Mouse (Mus musculus) B cell, adult 2 months (primary cell): ENCODE measurements around the gene Rbm8a.

ENCODE experiments used
- DNase-seq, 2 experiments: peaks; one replicate each; pipeline ENCODE4 v3.0.0; 2022

The Rbm8a gene

DNA sequence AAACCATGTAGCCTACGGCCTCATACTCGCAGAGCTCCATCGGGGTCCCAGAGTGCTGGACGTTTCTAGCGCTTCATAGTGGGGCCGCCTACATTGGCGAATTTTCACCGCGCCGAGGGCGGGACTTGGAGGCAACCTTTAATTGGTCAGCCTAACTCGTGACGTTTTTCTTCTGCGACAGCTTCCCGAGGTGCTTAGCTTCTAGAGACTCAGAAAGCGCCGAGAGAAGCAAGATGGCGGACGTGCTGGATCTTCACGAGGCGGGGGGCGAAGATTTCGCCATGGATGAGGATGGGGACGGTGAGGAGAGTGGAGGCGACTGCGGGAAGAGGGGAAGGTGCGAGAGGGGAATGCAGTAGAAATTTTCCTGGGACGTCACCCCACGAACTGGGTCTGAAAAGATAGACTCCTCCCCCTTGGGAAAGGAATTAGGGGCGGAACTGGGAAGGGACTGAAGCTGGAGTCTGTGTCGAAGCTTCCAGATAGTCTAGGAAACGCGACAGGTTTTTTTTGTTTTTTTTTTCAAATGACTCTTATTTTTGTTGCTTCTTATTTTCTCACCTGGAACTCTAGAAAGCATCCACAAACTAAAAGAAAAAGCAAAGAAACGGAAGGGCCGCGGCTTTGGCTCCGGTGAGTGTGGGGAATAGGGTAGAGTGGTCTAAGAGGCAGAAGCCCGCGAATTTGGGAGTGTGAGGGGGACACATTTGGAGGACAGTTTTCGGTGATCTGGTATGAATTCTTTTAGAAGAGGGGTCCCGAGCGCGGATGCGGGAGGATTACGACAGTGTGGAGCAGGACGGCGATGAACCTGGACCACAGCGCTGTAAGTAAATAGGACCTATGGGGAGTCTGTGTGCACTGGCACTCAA is at the start of gene Rbm8a:
TSS of gene Rbm8a (plus strand) at position 205 of the 872 bp plus-strand sequence.
- DNase-seq: peak; percentile 94 to 95

DNA sequence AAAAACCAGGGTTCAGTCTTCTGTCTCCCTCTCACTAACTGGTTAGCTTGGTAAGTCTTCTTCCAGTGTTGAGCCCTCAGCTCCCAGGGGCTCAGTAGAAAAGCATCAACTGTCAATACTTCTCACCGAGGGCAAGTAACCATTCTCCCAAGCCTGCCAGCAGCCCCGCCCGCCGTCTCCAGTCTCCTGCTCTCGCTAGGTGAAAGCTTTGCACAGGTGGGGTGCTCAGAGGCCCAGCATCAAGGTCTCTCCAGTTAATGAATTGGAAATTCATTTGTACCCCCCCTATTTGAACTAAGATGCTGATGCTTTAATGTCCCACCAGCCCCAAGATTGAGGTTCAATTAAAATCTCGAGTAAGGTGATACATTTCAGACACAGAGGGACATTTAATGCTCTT is 48.6 kb upstream of the Rbm8a start:
- no peak for DNase-seq

DNA sequence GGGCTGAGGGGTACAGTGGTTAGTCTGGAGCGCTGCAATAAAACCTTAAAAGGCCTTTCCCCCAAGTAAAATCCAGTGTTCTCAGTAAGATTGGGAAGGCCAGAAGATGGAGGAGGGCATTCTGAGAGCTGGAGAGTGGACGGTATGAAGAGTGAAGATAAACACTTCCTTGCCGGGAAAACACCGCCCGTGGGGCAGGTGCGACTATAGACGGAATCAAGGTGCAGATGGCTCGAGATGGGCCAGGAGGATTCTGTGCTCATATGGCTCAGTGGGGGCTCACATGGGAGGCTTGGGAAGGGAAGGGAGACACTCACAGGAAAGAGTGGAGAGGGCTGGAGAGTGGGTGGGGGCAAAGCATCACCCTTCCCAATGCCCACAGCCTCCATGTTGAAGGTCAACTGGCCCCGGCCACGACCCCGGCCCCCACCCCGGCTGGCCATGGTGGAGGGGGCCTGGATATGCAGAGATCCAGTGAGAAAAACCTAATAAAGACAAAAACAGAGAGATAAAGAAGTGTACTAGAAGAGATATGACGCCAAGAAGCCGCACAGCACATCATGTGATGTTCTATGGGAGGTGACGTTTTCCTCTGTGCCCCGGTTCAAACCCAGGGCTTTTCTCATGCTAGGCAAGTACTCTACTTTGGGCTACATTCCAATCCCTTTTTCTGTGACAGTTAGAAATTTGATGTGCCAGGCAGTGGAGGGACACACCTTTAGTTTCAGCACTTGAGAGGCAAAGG is 47.8 kb upstream of the Rbm8a start:
- DNase-seq: no peak

DNA sequence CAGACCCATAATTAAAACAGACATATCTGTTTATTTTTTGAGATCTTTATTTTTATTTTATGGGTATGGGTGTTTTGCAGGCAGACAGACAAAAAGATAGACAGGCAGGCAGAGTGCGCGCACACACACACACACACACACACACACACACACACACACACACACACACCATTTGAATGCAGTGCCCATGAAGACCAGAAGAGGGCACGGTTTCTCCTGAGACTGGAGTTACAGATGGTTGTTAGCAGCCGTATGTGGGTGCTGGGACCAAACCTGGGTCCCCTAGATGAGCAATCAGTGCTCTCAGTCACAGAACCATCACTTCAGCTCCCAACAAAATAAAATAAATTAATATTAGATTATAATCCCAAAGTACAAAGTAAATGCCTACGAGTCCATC is 46.3 kb upstream of the Rbm8a start:
- DNase-seq: no peak

DNA sequence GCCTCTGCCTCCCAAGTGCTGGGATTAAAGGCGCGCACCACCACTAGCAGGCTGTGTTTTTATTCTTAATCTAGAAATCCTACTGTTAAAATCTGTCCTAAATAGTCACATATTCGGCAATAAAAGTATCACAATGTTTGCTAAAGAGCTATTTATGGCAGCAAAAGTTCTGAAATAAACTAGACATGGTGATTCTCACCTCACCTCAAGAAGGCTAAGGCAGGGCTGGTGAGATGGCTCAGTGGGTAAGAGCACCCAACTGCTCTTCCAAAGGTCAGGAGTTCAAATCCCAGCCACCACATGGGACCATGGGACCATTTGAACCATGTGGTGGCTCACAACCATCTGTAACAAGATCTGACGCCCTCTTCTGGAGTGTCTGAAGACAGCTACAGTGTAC is 39.1 kb upstream of the Rbm8a start:
- no peak for DNase-seq

DNA sequence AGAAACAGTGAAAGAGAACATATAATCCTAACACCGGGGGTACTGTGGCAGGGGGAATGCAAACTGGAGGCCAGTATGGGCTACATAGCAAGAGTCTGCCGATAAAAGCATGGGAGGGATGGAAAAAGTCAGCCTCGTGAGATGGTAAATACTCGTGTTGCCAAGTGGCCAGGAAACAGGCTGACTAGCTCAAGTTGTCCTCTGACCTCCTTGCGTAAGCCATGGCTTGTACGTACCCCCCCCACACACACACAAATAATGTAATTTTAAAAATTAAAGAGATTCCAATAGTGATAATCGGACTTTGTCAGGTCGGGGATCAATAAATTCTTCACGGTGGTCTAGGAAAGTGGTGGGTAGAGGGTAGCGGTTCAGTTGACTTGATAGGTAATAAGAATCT is 36.4 kb upstream of the Rbm8a start:
- DNase-seq: no peak

DNA sequence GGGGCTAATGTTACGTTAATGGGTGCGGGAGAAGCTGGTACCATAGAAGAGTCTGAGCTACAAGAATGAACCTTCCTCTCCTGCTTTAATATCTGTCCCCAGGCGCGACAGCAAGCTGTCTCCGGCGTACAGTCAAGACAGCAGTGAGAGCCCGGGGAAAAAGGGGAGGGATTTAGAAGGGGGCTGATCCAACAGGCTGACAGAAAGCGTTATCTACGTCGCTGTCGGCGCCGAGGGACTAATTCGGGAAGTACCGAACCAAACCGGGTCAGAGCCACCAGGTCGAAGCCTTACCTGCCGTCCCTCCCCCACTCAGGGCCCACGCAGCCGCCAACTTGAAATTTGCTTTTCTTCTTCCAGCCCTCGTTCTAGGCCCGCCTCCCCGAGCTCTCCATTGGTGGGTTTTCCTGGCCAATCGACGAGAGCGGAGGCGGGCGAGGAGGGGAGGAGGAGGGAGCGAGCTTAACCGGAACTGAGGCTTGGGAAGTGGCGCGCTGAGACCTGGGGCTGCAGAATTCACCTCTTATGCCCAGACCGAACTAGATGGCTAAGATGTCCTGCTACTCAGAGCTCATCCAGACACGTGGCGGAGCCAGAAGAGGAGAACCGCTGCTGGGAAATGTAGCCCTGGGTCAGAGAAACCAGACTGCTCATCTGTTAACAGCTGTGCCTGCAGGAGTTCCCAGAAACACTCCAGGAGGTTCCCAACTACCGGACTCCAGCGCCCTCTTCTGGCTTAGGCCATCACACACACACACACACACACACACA is 35.8 kb upstream of the Rbm8a start, which contains the start of gene Polr3gl:
TSS of gene Polr3gl (minus strand) at position 392 of the 771 bp plus-strand sequence.
- peak; percentile 91 to 94 for DNase-seq

DNA sequence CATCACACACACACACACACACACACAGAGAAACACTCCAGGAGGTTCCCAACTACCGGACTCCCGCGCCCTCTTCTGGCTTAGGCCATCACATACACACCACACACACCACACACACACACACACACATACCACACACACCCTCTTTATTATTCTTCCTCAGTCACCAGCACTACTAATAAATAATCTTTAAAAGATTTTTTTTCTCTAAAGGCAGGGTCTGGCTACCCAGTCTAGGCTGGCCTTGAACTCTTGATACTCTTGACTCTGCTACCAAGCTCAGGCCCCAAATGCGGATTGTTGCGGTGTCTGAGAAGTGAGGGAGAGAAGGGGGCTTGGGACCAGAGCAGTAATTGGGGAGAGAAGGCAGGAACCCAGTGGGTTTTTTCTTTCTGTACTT is 34.9 kb upstream of the Rbm8a start:
- no peak for DNase-seq

DNA sequence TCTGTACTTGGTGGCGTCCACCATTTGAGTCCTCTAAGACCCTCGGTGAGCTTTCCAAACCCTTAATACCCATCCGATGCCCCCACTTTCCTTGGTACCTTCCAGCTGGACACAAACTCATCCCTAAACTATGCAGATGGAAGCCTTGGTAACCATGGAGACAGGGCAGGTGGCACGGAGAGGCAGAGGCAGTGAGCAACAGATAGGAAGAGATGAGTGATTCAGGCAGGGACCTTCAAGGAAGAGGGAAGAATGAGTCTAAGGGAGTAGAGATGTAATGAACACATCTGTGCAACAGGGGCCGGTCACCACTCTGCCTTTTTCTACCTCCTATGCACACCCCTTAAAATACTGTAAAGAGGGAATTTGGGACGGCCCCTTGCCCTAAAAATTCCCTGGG is 34.1 kb upstream of the Rbm8a start:
- DNase-seq: no peak

DNA sequence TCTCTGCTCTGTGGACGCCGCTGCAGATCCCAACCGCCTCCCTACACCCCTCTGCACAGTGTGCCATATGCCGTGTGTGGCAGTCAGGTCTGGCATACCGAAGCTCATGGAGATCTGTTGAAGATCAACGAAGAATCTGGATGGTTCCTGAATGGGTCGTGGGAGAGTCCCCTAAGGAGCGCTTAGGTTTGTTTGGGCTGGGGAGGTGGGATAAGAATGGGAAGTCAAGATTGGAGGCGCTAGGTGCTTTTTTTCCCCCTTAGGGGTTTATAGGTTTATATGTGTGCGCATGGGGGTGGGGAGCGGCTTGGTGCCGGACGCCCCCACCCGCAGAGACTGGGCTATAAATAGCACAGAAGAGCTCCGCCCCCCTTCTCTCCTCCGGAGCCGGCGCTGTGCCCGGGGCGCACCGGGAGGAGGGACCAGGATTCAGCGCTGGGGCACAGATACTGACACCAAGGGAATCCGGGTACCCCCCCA is 33.5 kb upstream of the Rbm8a start, which contains the start of gene Ankrd34a:
TSS of gene Ankrd34a (plus strand) at position 409 of the 480 bp plus-strand sequence.
- peak in 1 of 2 experiments; percentile 29 for DNase-seq

DNA sequence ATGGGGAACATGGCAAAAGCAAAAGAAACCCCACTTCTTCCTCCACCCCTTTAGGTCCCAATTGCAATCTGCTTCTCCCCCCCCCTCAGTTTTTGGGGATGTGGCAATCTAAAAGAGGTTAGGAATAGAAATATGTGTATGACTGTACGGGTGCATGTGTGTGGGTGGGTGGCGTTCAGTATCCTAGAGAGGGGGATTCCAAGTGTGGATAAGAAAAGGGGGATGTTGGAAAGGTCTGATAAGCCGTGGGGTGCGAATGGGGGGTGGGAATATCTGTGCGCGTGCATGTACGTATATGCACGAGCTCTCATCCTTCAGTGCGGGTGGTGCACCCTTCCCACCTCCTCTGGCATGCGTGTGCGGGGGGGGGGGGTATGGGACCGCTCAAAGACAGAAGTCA is 32.9 kb upstream of the Rbm8a start:
- DNase-seq: no peak

DNA sequence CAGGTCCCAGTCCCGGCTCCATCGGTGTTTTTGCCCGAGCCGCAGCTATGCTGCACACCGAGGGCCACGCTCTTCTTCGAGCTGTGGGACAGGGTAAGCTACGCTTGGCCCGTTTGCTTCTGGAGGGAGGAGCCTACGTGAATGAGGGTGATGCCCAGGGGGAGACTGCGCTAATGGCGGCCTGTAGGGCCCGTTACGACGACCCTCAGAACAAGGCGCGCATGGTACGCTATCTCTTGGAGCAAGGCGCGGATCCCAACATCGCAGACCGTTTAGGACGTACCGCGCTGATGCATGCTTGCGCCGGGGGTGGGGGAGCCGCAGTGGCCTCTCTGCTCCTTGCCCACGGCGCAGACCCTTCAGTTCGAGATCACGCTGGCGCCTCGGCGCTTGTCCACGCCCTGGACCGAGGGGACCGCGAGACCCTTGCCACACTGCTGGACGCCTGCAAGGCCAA is 32.3 kb upstream of the Rbm8a start:
- peak in 1 of 2 experiments; percentile 42 for DNase-seq

DNA sequence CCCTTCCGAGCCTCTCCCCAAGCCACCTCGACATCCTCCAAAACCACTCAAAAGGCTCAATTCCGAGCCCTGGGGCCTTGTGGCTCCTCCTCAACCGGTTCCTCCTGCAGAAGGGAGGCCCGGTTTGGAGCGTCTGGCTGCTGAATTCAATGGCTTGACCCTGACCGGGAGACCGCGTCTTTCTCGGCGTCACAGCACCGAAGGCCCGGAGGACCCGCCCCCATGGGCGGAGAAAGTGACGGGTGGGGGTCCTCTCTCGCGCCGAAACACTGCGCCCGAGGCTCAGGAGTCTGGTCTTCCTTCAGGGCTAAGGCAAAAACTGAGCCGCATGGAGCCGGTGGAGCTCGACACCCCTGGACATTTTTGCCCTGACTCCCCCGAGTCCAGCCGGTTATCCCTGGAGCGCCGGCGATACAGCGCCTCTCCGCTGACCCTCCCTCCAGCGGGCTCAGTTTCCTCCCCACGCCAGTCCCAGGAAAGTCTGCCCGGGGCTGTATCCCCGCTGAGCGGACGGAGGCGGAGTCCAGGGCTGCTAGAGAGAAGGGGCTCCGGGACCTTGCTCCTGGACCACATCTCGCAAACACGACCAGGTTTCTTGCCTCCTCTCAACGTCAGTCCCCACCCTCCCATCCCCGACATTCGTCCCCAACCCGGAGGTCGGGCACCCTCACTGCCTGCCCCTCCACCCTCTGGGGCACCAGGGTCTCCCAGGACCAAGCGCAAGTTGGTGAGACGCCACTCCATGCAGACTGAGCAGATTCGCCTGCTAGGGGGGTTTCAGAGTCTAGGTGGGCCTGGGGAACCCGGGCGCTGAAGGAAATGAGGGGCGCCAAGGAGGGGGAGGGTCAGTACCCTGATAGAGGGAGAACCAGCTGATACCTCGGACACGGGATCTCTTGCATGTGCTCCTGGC is 31.3 kb upstream of the Rbm8a start:
- peak; percentile 35 to 43 for DNase-seq

DNA sequence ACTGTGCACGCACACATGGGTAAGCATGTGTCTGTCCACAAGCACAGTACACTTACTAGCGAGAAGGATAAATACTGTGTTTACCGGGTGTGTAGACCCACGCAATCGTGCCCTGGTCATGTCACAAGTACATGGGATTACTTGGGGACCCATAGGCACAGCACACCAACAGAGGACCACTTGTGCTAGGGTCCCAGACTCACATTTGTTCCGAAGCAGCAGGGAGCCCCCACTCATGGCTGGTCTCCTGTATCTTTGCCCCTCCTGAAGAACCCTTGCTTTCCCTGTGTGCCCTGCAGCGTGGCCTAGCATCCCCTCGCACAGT is 30.7 kb upstream of the Rbm8a start:
- no peak for DNase-seq

DNA sequence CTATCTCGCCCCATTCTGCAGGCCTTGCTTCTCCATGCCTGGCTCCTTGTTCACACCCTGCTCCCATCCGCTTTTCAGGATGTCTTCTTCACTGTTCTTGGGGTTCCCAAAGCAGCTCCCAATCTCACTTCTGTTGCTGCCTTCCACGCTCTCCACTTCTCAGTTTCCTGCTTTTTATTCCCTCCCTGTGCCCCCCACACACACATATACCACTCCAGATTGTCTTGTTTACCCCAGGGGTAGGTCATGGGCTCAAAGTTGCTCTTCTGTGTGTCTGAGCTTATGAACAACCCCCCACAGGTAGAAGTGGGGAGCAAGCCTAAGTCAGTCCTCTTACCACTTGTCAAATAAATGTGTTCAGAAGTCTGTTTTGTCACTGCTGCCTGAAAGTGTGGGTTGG is 30.3 kb upstream of the Rbm8a start:
- no peak for DNase-seq

DNA sequence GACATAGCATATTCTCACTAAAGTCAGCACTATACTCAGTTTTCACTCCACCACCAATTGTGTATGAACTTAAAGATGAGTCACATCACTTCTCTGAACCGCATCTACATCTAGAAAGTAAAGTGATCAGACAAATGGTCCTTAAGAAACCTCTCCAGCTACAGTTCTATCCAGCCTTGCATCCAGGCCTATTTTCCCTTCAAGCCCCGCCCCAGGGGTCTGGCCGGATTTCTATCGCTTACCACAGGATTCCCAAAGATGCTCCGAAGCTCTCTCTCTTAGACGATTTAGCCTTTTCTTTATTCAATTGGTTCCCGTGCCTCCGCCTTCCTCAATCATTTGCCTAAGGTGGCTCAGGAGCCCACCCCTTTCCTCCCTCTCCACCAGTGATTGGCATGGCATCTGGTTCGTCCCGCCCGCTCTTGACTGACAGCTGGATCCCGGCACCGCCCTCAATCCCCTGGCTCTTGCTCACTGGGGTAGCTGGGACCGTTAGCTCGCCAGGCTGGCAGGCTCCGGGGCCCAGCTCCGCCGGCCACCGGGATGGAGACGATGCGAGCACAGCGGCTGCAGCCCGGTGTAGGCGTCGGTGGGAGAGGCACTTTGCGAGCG is 29.0 kb upstream of the Rbm8a start, which contains the start of gene Lix1l:
TSS of gene Lix1l (plus strand) at position 511 of the 612 bp plus-strand sequence.
- peak; percentile 83 to 86 for DNase-seq

DNA sequence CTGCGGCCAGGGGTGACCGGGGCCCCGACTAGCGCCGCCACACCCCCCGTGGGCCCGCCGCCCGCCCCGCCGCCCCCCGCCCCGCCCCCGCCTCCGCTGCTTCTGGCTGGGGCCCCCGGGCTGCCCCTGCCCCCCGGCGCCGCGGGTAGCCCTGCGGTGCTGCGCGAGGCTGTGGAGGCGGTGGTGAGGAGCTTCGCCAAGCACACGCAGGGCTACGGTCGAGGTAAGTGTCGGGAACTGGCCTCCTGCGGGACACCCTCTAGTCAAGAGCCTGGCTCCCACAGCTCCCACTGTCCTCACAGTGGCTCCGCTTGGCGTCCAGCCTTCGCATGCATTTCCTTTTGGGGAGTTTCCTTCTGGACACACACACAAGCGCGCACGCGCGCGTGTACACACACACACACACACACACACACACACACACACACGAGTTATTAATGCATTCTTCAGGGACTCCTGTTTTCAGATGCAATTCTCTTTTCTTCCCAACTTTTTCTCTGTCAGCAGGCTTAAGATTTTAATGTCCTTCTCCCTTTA is 28.4 kb upstream of the Rbm8a start:
- DNase-seq: peak in 1 of 2 experiments; percentile 37

DNA sequence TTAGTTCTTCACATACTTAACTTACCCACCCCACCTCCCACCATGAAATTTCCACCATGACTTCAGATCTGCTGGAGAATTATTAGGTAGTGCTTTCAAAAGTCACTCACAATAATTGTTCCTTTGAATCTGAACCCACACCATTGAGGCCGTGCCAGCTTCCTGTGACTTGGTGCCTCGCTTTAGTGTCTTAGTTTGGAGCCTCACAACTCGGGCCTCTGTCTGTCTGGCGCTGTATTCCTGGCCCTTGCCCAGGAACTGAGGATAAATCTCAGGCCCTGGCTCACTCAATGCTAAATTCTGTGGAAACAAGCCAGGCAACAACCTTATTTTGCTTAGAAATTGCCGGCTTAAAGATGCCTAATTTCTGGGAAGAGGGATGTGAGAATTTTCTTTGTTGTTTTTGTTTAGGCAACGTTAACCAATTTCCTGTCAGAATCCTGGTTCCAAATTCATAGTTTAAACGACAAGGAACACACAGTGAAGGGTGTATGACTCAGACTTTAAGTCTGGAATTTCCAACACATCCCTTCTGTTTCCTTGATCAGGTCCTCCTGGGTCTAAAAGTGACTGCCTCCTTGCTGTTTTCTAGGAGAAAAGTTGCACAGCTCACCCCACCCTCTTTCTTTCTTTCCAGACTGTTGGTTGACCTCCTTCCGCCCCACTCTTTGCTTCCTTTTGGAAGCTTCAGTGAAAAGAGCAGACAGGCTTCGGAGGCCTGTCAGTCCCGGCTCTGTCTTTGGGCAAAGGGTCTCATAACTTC is 27.6 kb upstream of the Rbm8a start:
- DNase-seq: no peak

DNA sequence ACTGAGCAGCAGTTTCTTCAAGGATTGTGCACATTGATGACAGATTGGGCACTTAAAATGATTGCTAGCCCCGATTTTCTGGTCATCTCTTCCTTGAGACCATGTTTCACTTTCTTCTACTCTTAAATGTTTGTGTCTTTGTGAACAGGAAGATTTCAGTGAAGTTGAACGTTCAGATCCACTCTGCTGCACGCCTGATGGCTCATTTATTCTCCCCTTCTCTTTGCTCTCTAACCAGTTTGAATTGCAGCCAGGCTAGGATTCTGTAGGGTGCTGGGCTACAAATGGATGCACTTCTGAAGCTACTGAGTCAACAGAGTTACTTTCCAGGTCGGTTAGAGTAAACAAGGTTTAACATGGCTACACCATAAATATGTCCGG is 27.0 kb upstream of the Rbm8a start:
- no peak for DNase-seq

DNA sequence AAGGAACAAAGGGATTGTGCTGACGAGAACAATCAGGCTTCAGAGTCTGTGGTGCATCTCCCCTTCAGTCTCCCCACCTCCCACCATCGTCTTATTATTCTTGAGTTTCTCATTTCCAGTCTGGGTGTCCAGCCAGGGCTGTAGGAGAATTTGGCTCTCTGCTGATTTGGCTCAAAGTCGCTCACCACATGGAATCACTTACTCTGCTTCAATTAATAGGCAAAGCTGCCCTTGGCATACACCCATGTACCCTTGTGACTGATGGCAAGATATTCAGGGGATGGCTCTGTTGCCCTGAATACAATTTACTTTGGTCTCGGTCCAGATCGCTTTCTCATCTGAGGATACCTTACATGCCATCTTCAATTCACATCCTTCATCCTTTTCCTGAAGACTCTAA is 26.4 kb upstream of the Rbm8a start:
- no peak for DNase-seq
